Mouse (Mus musculus): ENCODE measurements at regions not wholly inside any gene's neighbourhood (a gene's known extent, or its start where the extent isn't known, plus 50 kb on each side); places are given as distances from the start of the nearest gene placed in this dataset.
"Not testable (repeated sequence)": the region's sequence is repeated elsewhere in the genome, so short reads cannot be mapped to it uniquely, and the experiment has no call there.

- DNase-seq = peak; percentile 34 to 61
Observed at GRCm38 (mm10) chr8:5030651-5031050, 74.5 kb downstream of the Slc10a2 start.

- DNase-seq = peak; percentile 52 to 56
Observed at GRCm38 (mm10) chr8:5012368-5012767, 92.8 kb downstream of the Slc10a2 start.

DNA sequence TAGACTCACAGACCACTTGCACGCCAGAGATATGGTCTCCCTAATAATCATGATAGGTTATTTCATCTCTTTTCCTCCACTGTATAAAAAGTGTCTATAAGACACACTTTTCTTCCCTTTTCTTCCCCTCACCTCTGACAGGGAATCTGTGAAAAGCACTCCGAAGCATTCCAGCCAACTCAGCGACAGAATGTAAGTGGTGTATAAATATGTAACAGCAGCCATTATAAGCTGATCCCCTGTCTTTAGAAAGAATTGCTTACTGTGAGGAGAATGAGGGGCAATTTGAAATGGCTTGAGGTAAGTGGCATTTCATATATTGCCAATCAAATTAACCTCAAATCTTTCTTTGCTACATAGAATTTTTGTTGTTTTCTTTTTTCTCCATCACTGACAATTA is 93.4 kb downstream of the Slc10a2 start:
- DNase-seq = no peak

DNA sequence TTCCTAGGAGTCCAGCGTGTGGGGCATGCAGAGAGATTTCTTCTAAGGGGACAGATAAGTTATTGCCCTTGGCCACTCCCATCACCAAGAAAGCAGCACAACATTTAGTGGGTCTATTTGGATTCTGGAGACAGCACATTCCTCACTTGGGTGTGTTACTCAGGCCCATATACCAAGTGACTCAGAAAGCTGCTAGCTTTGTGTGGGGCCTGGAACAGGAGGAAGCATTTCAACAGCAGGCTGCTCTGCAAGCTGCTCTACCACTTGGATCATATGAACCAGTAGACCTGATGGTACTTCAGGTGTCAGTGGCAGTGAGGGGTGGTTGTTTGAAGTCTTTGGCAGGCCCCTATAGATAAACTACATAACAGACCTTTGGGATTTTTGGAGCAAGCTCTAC is 101.8 kb downstream of the Slc10a2 start:
- not testable (repeated sequence) for DNase-seq

Measured in kidney, postnatal 25 days (tissue).